Mouse (Mus musculus): ENCODE measurements at regions not wholly inside any gene's neighbourhood (a gene's known extent, or its start where the extent isn't known, plus 50 kb on each side); places are given as distances from the start of the nearest gene placed in this dataset.

GRCm38 (mm10) chr13:119309238-119309637 lies 119.2 kb upstream of the Paip1 start:
- TF ChIP-seq CTCF (IDR thresholded peaks at IDR 0.05; ENCODE audit: extremely low read depth, insufficient read length, insufficient replicate concordance, low read depth, low read length) = no peak
- no peak for TF ChIP-seq POLR2A (IDR thresholded peaks at IDR 0.05; ENCODE audit: low read depth, low read length)

All from small intestine, adult 2 months (tissue).